Mouse (Mus musculus) MEL (cell line): ENCODE data around the gene Aurka. TPM values are rescaled to one million over a fixed set of nuclear protein-coding genes. Genes with fewer than 3 reads are reported as not detected.

Experiments
- DNase-seq: peaks from one replicate; pipeline ENCODE4 v3.0.0; 2011; ENCODE audit warnings: low read depth, low spot score
- H3K27ac ChIP-seq: 2 replicates; pipeline ENCODE4 v1.5.1; 2012; ENCODE audit warnings: low read depth, mild to moderate bottlenecking, control low read depth, low read length, moderate library complexity; ENCODE audit not compliant: control insufficient read depth
- H3K27me3 ChIP-seq, 2 experiments: fragments of 150-350 bp in 1 of 2; sonication (generic) in 1 of 2; 2 replicates each; pipeline ENCODE4 v1.6.1; 2012; ENCODE audit warnings: low read length in 2 of 2, mild to moderate bottlenecking in 2 of 2, improper control_type of control experiment in 1 of 2, moderate library complexity in 1 of 2; ENCODE audit not compliant: insufficient read depth in 2 of 2, control insufficient read depth in 1 of 2
- H3K36me3 ChIP-seq, 2 experiments: 2 replicates each; pipeline ENCODE4 v1.6.1; 2012 to 2014; ENCODE audit warnings: low read length in 2 of 2, improper control_type of control experiment in 1 of 2, inconsistent platforms in 1 of 2, mild to moderate bottlenecking in 1 of 2; ENCODE audit not compliant: insufficient read depth in 2 of 2, control insufficient read depth in 1 of 2
- H3K4me1 ChIP-seq, 2 experiments: fragments of 150-350 bp in 1 of 2; sonication (generic) in 1 of 2; 2 replicates each; pipeline ENCODE4 v1.6.1; 2012; ENCODE audit warnings: low read length in 2 of 2, improper control_type of control experiment in 1 of 2, mild to moderate bottlenecking in 1 of 2; ENCODE audit not compliant: insufficient read depth in 2 of 2, control insufficient read depth in 1 of 2
- H3K4me3 ChIP-seq, 2 experiments: fragments of 150-350 bp in 1 of 2; sonication (generic) in 1 of 2; 2 replicates each; pipeline ENCODE4 v1.5.1; 2012; ENCODE audit warnings: low read depth in 2 of 2, low read length in 2 of 2, mild to moderate bottlenecking in 2 of 2, moderate library complexity in 2 of 2, control low read depth in 1 of 2, improper control_type of control experiment in 1 of 2; ENCODE audit not compliant: control insufficient read depth in 1 of 2, insufficient read depth in 1 of 2
- H3K79me2 ChIP-seq: 2 replicates; pipeline ENCODE4 v1.6.1; 2012; ENCODE audit warnings: mild to moderate bottlenecking, low read length, moderate library complexity; ENCODE audit not compliant: control insufficient read depth, poor library complexity, insufficient read depth
- H3K9ac ChIP-seq: 2 replicates; pipeline ENCODE4 v1.6.1; 2012; ENCODE audit warnings: low read depth, mild to moderate bottlenecking, control low read depth, low read length, moderate library complexity; ENCODE audit not compliant: control insufficient read depth, poor library complexity, severe bottlenecking
- H3K9me3 ChIP-seq: fragments of 150-350 bp; sonication (generic); replicated peaks from 2 replicates; pipeline ENCODE4 v1.6.1; 2012; ENCODE audit warnings: mild to moderate bottlenecking, low read length, improper control_type of control experiment, moderate library complexity; ENCODE audit not compliant: insufficient read depth
- CHD1 ChIP-seq: IDR thresholded peaks from 2 replicates; pipeline ENCODE4 v1.6.1; 2012; ENCODE audit warnings: low read depth, mild to moderate bottlenecking, inconsistent platforms, low read length, improper control_type of control experiment
- CHD2 ChIP-seq: IDR thresholded peaks from 2 replicates; pipeline ENCODE4 v1.6.1; 2011; ENCODE audit warnings: low read length, improper control_type of control experiment
- E2F4 ChIP-seq: IDR thresholded peaks from 2 replicates; pipeline ENCODE4 v1.6.1; 2011; ENCODE audit warnings: low read depth, low read length, improper control_type of control experiment, borderline replicate concordance
- EP300 ChIP-seq, 2 experiments: IDR thresholded peaks; 2 replicates each; pipeline ENCODE4 v1.6.1; 2011; ENCODE audit warnings: improper control_type of control experiment in 2 of 2, low read length in 2 of 2, low read depth in 1 of 2, mild to moderate bottlenecking in 1 of 2
- ETS1 ChIP-seq: IDR thresholded peaks from 2 replicates; pipeline ENCODE4 v1.6.1; 2012; ENCODE audit warnings: low read depth, mild to moderate bottlenecking, inconsistent platforms, low read length, improper control_type of control experiment, moderate library complexity
- GABPA ChIP-seq: IDR thresholded peaks from 2 replicates; pipeline ENCODE4 v1.6.1; 2012; ENCODE audit warnings: low read depth, mild to moderate bottlenecking, inconsistent platforms, low read length, improper control_type of control experiment, moderate library complexity
- GATA1 ChIP-seq: IDR thresholded peaks from 2 replicates; pipeline ENCODE4 v1.6.1; 2011; ENCODE audit warnings: low read depth, low read length, improper control_type of control experiment
- JUND ChIP-seq: IDR thresholded peaks from 2 replicates; pipeline ENCODE4 v1.6.1; 2011; ENCODE audit warnings: low read depth, mild to moderate bottlenecking, improper control_type of control experiment, low read length
- KAT2A ChIP-seq: conservative IDR thresholded peaks from 2 replicates; pipeline ENCODE4 v1.6.1; 2012; ENCODE audit warnings: low read depth, low read length, improper control_type of control experiment, inconsistent platforms
- MAX ChIP-seq: IDR thresholded peaks from 2 replicates; pipeline ENCODE4 v1.6.1; 2011; ENCODE audit warnings: low read length, improper control_type of control experiment
- MAZ ChIP-seq: IDR thresholded peaks from 2 replicates; pipeline ENCODE4 v1.6.1; 2012; ENCODE audit warnings: low read depth, mild to moderate bottlenecking, inconsistent platforms, low read length, improper control_type of control experiment
- MXI1 ChIP-seq: IDR thresholded peaks from 2 replicates; pipeline ENCODE4 v1.6.1; 2011; ENCODE audit warnings: mild to moderate bottlenecking, low read depth, low read length, improper control_type of control experiment
- MYC ChIP-seq: IDR thresholded peaks from 2 replicates; pipeline ENCODE4 v1.6.1; 2011; ENCODE audit warnings: low read depth, mild to moderate bottlenecking, low read length, improper control_type of control experiment, moderate library complexity
- POLR2A ChIP-seq, 2 experiments: IDR thresholded peaks; 2 replicates each; pipeline ENCODE4 v1.6.1; 2011 to 2012; ENCODE audit warnings: low read length in 2 of 2, mild to moderate bottlenecking in 2 of 2, control low read depth in 1 of 2, improper control_type of control experiment in 1 of 2, low read depth in 1 of 2, moderate library complexity in 1 of 2; ENCODE audit not compliant: control insufficient read depth in 1 of 2, insufficient read depth in 1 of 2, poor library complexity in 1 of 2
- POLR2AphosphoS2 ChIP-seq: IDR thresholded peaks from 2 replicates; pipeline ENCODE4 v1.6.1; 2011; ENCODE audit warnings: low read length, improper control_type of control experiment
- POLR2AphosphoS5 ChIP-seq: IDR thresholded peaks from 2 replicates; pipeline ENCODE4 v1.6.1; 2012; ENCODE audit warnings: low read depth, borderline replicate concordance, mild to moderate bottlenecking, inconsistent platforms, low read length, moderate library complexity, mixed read lengths
- RCOR1 ChIP-seq: IDR thresholded peaks from 2 replicates; pipeline ENCODE4 v1.6.1; 2012; ENCODE audit warnings: low read depth, mild to moderate bottlenecking, inconsistent platforms, low read length, improper control_type of control experiment
- TAL1 ChIP-seq: IDR thresholded peaks from 2 replicates; pipeline ENCODE4 v1.6.1; 2012; ENCODE audit warnings: mild to moderate bottlenecking, inconsistent platforms, low read length, moderate library complexity, mixed read lengths
- TBP ChIP-seq: IDR thresholded peaks from 2 replicates; pipeline ENCODE4 v1.8.0; 2011; ENCODE audit warnings: low read depth, low read length, improper control_type of control experiment
- TCF12 ChIP-seq: IDR thresholded peaks from 2 replicates; pipeline ENCODE4 v1.6.1; 2014; ENCODE audit warnings: low read depth, mild to moderate bottlenecking, inconsistent platforms, low read length, improper control_type of control experiment, moderate library complexity
- UBTF ChIP-seq: IDR thresholded peaks from 2 replicates; pipeline ENCODE4 v1.6.1; 2012; ENCODE audit warnings: low read depth, mild to moderate bottlenecking, inconsistent platforms, low read length, improper control_type of control experiment, moderate library complexity, borderline replicate concordance; ENCODE audit not compliant: insufficient read depth
- USF2 ChIP-seq, 2 experiments: IDR thresholded peaks; 2 replicates each; pipeline ENCODE4 v1.6.1; 2011 to 2012; ENCODE audit warnings: improper control_type of control experiment in 2 of 2, low read length in 2 of 2, borderline replicate concordance in 1 of 2, inconsistent platforms in 1 of 2, low read depth in 1 of 2, mild to moderate bottlenecking in 1 of 2; ENCODE audit not compliant: insufficient read depth in 1 of 2
- ZC3H11A ChIP-seq: IDR thresholded peaks from 2 replicates; pipeline ENCODE4 v1.6.1; 2012; ENCODE audit warnings: low read depth, mild to moderate bottlenecking, inconsistent platforms, low read length, improper control_type of control experiment
- ZMIZ1 ChIP-seq: IDR thresholded peaks from 2 replicates; pipeline ENCODE4 v1.6.1; 2012; ENCODE audit warnings: low read depth, mild to moderate bottlenecking, inconsistent platforms, low read length, improper control_type of control experiment, moderate library complexity
- ZNF384 ChIP-seq: IDR thresholded peaks from 2 replicates; pipeline ENCODE4 v1.6.1; 2012; ENCODE audit warnings: low read depth, mild to moderate bottlenecking, inconsistent platforms, low read length, improper control_type of control experiment
- polyA plus RNA-seq, 2 experiments: library from polyadenylated mRNA; stranded (reverse) in 1 of 2; unstranded in 1 of 2; fragments of >175 nt in 1 of 2; fragments of >200 nt in 1 of 2; gene quantifications; 2 replicates each; pipeline versions ENCODE4 v1.2.1 to v1.2.4; 2012; ENCODE audit warnings: low replicate concordance in 2 of 2, low read depth in 1 of 2; ENCODE audit not compliant: insufficient read length in 2 of 2, insufficient read depth in 1 of 2, missing spikeins in 1 of 2
- total RNA-seq: library from RNA; depleted of rRNA; stranded (reverse); fragments of 300-350 nt; gene quantifications from 2 replicates; pipeline ENCODE4 v1.2.3, GENCODE M21; 2012

The Aurka gene
- total and polyA plus RNA-seq, 3 experiments: 110 to 236 (median 150) TPM

- no peaks in the 10 kb centered on the region for H3K79me2 ChIP-seq
- no peak overlapping the region for H3K4me3 ChIP-seq
- peaks cover 0 to 5% of the 10 kb centered on the region in 2 experiments; a peak in 2 of 4 replicates for H3K36me3 ChIP-seq
- no peak overlapping the region for H3K27ac ChIP-seq
- DNase-seq: no peak
- H3K9ac ChIP-seq: no peak overlapping the region
- no peaks in the 10 kb centered on the region for H3K27me3 ChIP-seq
- TF ChIP-seq MXI1 (no peak), MAX (no peak), JUND (no peak), UBTF (no peak), GATA1 (no peak), MYC (no peak), RCOR1 (no peak), USF2 (IDR thresholded peaks at IDR 0.05; ENCODE audit: borderline replicate concordance in 1 of 2, insufficient read depth in 1 of 2, low read depth in 1 of 2, low read length in 2 of 2) (no peak), CHD2 (no peak), E2F4 (no peak), TAL1 (no peak), GABPA (no peak)
- no peaks in the 10 kb centered on the region for H3K9me3 ChIP-seq
- peaks cover 0 to 12% of the 10 kb centered on the region in 2 experiments; a peak in 3 of 4 replicates for H3K4me1 ChIP-seq
Measured at GRCm38 (mm10) chr2:172394671-172395070, 24.3 kb upstream of the Aurka start.

DNA sequence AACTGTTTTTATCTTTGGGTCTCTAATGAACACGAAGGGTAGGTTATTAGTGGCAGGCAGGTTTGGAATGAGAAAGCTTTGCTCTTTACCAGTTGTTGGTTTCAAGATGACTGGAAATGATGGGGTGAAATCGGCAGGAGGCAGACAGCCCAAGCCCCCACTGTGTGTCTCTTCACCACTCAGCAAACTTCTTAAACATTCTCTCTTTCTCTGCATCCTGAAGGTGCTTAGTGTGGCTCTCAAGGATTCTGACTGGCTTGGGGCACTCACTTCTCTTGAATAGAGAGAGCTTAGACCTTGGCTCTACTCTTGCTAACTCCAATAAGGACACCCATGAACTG is 23.7 kb upstream of the Aurka start:
- peaks cover 0 to 12% of the 10 kb centered on the region in 2 experiments; a peak in 3 of 4 replicates for H3K4me1 ChIP-seq
- peaks cover 0 to 5% of the 10 kb centered on the region in 2 experiments; a peak in 2 of 4 replicates for H3K36me3 ChIP-seq
- no peak for DNase-seq
- H3K9me3 ChIP-seq: no peaks in the 10 kb centered on the region
- no peaks in the 10 kb centered on the region for H3K79me2 ChIP-seq
- no peak overlapping the region; the same call in none of the 2 replicates for H3K9ac ChIP-seq
- H3K4me3 ChIP-seq: peak overlapping the region; percentile 71 to 84
- H3K27ac ChIP-seq: no peak overlapping the region
- no peaks in the 10 kb centered on the region for H3K27me3 ChIP-seq
- TF ChIP-seq E2F4: no peak
- TF ChIP-seq EP300 (IDR thresholded peaks at IDR 0.05; ENCODE audit: low read depth in 1 of 2, low read length in 2 of 2): no peak
- TF ChIP-seq MYC: no peak

- H3K4me3 ChIP-seq: peak within 1 kb of the TSS; percentile 71 to 84
- H3K79me2 ChIP-seq: no peaks in the 10 kb centered on the region
- no peaks in the 10 kb centered on the region for H3K27me3 ChIP-seq
- peaks cover 0 to 12% of the 10 kb centered on the region in 2 experiments; a peak in 3 of 4 replicates for H3K4me1 ChIP-seq
- no peaks in the 10 kb centered on the region for H3K9me3 ChIP-seq
- peak within 1 kb of the TSS; percentile 24; the same call in 1 of the 2 replicates for H3K27ac ChIP-seq
- DNase-seq: peak; percentile 83
- H3K36me3 ChIP-seq: peaks cover 0 to 5% of the 10 kb centered on the region in 2 experiments; a peak in 2 of 4 replicates
- peak within 1 kb of the TSS; percentile 67 for H3K9ac ChIP-seq
- peak; percentile 21; the same call in 1 of the 2 replicates for TF ChIP-seq ETS1
- no peak for TF ChIP-seq ZC3H11A
- peak in 1 of 2 experiments; percentile 40; a peak in 1 of 4 replicates for TF ChIP-seq POLR2A (IDR thresholded peaks at IDR 0.05; ENCODE audit: control insufficient read depth in 1 of 2, insufficient read depth in 1 of 2, low read depth in 1 of 2, low read length in 2 of 2, poor library complexity in 1 of 2)
- peak; percentile 55; the same call in 1 of the 2 replicates for TF ChIP-seq MYC
- TF ChIP-seq CHD1: no peak
- TF ChIP-seq MAZ: no peak
- no peak for TF ChIP-seq E2F4
- no peak for TF ChIP-seq KAT2A
- peak; percentile 17; the same call in 1 of the 2 replicates for TF ChIP-seq TCF12
- no peak for TF ChIP-seq POLR2AphosphoS2
- TF ChIP-seq TBP: peak; percentile 65; the same call in 1 of the 2 replicates
- peak; percentile 96 for TF ChIP-seq ZNF384
- no peak for TF ChIP-seq ZMIZ1
- TF ChIP-seq POLR2AphosphoS5: no peak
- peak; percentile 50; the same call in 1 of the 2 replicates for TF ChIP-seq MAX
Measured at GRCm38 (mm10) chr2:172393391-172394051, 23.2 kb upstream of the Aurka start, which contains the start of gene Cass4. Cass4 (plus strand) TSS chr2:172393794.
